Mouse (Mus musculus) limb, embryonic 12.5 days (tissue): ENCODE measurements around the gene Vgf. TPM values are rescaled to one million over a fixed set of nuclear protein-coding genes. Genes with fewer than 3 reads are reported as not detected.

Experiments
- ATAC-seq: fragments of 200-750 bp; cut with Nextera tagmentation; 2 replicates; pipeline ENCODE4 v1.8.0; 2017; ENCODE audit warnings: low read depth, moderate TSS enrichment; ENCODE audit not compliant: insufficient number of reproducible peaks, insufficient read depth, low FRiP score, low TSS enrichment
- H3K27ac ChIP-seq: fragments of 300-500 bp; sonication (generic); 2 replicates; pipeline ENCODE4 v1.5.1; 2016; ENCODE audit warnings: mild to moderate bottlenecking, moderate library complexity
- H3K27me3 ChIP-seq: fragments of 300-500 bp; sonication (generic); 2 replicates; pipeline ENCODE4 v1.6.1; 2016; ENCODE audit warnings: mild to moderate bottlenecking, moderate library complexity
- H3K36me3 ChIP-seq: fragments of 300-500 bp; sonication (generic); 2 replicates; pipeline ENCODE4 v1.6.1; 2016; ENCODE audit warnings: mild to moderate bottlenecking, moderate library complexity
- H3K4me1 ChIP-seq: fragments of 300-500 bp; sonication (generic); replicated peaks from 2 replicates; pipeline ENCODE4 v1.6.1; 2016
- H3K4me2 ChIP-seq: fragments of 300-500 bp; sonication (generic); 2 replicates; pipeline ENCODE4 v1.6.1; 2016; ENCODE audit warnings: mild to moderate bottlenecking, moderate library complexity
- H3K4me3 ChIP-seq: fragments of 300-500 bp; sonication (generic); replicated peaks from 2 replicates; pipeline ENCODE4 v1.5.1; 2016; ENCODE audit warnings: mild to moderate bottlenecking
- H3K9ac ChIP-seq: fragments of 300-500 bp; sonication (generic); replicated peaks from 2 replicates; pipeline ENCODE4 v1.6.1; 2016; ENCODE audit warnings: mild to moderate bottlenecking, moderate library complexity
- H3K9me3 ChIP-seq: fragments of 300-500 bp; sonication (generic); 2 replicates; pipeline ENCODE4 v1.6.1; 2016; ENCODE audit warnings: mild to moderate bottlenecking, moderate library complexity
- WGBS: fragments of 180-500 bp; shearing (Covaris S2); methylation state at CpG from one replicate; pipeline ENCODE4 v1.1.7; 2016; 5-methylcytosine and 5-hydroxymethylcytosine counted together
- polyA plus RNA-seq: library from polyadenylated mRNA; unstranded; fragments of >200 nt; fragmentation: Nextera tagmentation; extraction: Ambion mirVana; gene quantifications from 2 replicates; pipeline ENCODE4 v1.2.1, GENCODE M21; 2016

Gene Vgf
- 0.09 and 0.25 TPM in 2 replicates for polyA plus RNA-seq

- H3K4me1 ChIP-seq, result peaks cover 18% of the 10 kb centered on the region
- no peak within 1 kb of the TSS for H3K27ac ChIP-seq
- H3K4me3 ChIP-seq, result no peak within 1 kb of the TSS
- H3K9me3 ChIP-seq, result no peaks in the 10 kb centered on the region
- no peaks in the 10 kb centered on the region for H3K36me3 ChIP-seq
- H3K27me3 ChIP-seq, result peaks cover 73% of the 10 kb centered on the region
- H3K9ac ChIP-seq, result no peak within 1 kb of the TSS
- no peak for ATAC-seq
- WGBS, result 22% methylated on average over 4 of the region's 4 CpGs
- no peak within 1 kb of the TSS for H3K4me2 ChIP-seq
These were observed at the start of gene Vgf for GRCm38 (mm10) chr5:137026092-137026491. Vgf (plus strand) TSS chr5:137026392.

DNA sequence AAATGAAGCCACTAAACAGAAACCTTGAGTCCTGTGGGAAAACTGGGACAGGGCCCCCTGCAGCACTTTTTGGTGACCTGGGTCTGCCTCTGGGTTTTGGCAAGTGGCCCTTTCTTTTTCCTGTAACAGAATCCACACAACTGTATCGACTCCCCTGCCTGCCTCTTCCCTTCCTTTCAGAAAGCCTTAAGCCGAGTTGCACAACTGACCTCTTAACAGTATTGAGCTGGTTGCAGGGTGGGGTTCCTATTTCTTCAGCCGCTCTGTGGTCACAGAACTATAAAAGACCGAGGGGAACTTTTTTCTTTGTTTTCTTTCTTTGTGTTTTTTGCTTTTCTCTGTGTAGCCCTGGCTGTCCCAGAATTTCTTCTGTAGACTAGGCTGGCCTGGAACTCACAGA lies 48.4 kb upstream of the Vgf start:
- H3K36me3 ChIP-seq, result peaks cover 22% of the 10 kb centered on the region
- no peak for ATAC-seq
- H3K4me2 ChIP-seq, result no peak overlapping the region
- WGBS, result 84% methylated on average over 4 of the region's 4 CpGs
- H3K9me3 ChIP-seq, result no peaks in the 10 kb centered on the region
- no peaks in the 10 kb centered on the region for H3K27me3 ChIP-seq
- H3K4me1 ChIP-seq, result no peaks in the 10 kb centered on the region
- no peak overlapping the region for H3K9ac ChIP-seq
- H3K27ac ChIP-seq, result no peak overlapping the region
- no peak overlapping the region for H3K4me3 ChIP-seq

DNA sequence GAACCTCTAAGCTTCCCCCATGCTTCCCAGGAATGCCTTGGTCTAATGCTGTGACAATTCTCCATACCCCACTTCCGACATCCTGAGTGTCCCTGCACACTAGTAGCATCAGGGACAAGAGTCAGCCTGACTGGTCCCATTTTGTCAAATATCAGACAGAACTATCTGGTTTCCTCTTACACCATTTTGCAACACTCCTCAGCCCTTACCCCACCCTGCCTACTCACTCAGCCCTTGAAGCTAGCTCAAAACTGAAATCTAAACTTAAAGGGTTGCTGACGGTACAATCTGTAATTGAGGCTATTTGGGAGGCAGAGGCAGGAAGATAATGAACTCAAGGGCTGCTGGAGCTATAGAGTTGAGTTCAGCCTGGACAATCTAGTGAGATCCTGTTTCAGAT lies 46.4 kb upstream of the Vgf start:
- Histone ChIP-seq H3K9me3 (no peaks in the 10 kb centered on the region), H3K4me1 (no peaks in the 10 kb centered on the region), H3K27me3 (no peaks in the 10 kb centered on the region), H3K36me3 (peaks cover 39% of the 10 kb centered on the region), H3K4me3 (no peak overlapping the region), H3K27ac (no peak overlapping the region), H3K4me2 (no peak overlapping the region), H3K9ac (no peak overlapping the region)
- ATAC-seq, result no peak
- WGBS, result 68% methylated on average over 2 of the region's 2 CpGs

DNA sequence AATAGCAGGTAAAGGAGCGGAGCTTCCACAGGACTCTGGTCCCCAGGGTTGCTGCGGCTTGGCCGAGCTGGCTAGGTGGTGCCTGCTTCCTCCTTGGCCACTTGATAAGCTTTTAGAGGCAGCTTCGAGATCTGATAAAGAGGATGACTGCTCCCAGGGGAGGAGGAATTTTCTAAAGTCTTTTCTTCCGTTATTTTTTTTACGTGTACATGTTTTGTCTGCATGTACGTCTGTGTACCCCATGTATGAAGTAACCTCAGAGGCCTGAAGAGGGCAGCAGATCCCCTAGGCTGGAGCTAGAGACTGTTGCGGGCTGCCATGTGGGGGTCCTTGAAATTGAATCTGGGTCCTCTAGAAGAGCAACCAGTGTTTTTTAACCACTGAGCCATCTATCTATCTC lies 45.2 kb upstream of the Vgf start:
- H3K27me3 ChIP-seq, result no peaks in the 10 kb centered on the region
- H3K4me2 ChIP-seq, result no peak overlapping the region
- no peaks in the 10 kb centered on the region for H3K9me3 ChIP-seq
- H3K27ac ChIP-seq, result no peak overlapping the region
- H3K4me1 ChIP-seq, result peaks cover 1% of the 10 kb centered on the region
- peaks cover 41% of the 10 kb centered on the region for H3K36me3 ChIP-seq
- no peak for ATAC-seq
- WGBS, result 90% methylated on average over 8 of the region's 8 CpGs
- no peak overlapping the region for H3K9ac ChIP-seq
- H3K4me3 ChIP-seq, result no peak overlapping the region

DNA sequence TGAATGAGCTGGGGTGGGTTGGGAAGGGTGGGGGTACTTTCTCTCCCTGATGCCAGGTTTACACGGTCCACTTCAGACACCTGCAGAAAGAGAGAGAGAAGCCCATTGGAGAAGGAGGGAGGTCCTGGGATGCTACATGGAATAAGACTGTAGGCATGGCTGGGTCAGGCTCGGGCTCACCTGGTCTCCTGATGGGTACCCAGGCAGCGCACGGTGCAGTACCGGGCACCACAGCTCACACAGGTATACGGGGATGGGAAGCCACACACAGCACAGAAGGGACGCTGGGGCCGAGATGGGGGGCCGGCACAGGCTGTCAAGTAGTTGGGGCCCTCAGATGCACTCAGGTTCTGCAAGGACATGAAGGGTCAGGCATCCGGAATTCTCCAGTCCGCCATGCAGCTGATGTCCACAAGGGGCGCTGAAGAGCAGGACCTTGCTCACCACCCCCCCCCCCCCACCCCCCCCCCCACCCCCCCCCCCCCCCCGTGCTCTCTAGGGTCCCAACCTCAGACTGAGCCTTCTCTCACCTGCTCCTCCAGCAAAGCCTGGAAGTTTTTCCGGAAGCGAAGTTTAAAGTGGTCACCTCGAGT lies 43.8 kb upstream of the Vgf start:
- Histone ChIP-seq H3K4me2 (no peak overlapping the region), H3K36me3 (peaks cover 41% of the 10 kb centered on the region), H3K27ac (no peak overlapping the region), H3K4me3 (no peak overlapping the region), H3K9me3 (no peaks in the 10 kb centered on the region), H3K27me3 (no peaks in the 10 kb centered on the region), H3K4me1 (peaks cover 5% of the 10 kb centered on the region), H3K9ac (no peak overlapping the region)
- WGBS, result 59% methylated on average over 14 of the region's 16 CpGs
- no peak for ATAC-seq

DNA sequence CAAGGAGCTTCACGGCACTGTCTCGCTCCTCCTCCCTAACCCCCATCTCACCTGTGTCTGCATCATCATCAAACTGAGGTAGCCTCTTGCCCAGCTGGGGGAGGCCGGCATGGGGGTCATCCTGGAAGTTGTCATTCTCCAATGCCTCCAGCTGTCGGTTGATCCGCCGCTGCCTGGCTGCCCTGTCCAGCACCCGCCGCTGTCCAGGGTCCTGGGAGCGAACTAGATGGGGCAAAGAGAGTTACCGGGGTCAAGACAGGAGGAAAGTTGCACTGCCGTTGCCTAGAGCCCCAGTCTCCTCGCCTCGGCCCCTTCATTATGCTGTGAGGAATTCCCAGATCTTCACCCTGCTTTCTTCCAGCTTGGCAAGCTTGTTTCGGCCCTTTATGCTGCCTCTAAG lies 41.4 kb upstream of the Vgf start:
- Histone ChIP-seq H3K9ac (no peak overlapping the region), H3K4me2 (no peak overlapping the region), H3K9me3 (no peaks in the 10 kb centered on the region), H3K36me3 (peaks cover 54% of the 10 kb centered on the region), H3K27ac (no peak overlapping the region), H3K27me3 (no peaks in the 10 kb centered on the region), H3K4me3 (no peak overlapping the region), H3K4me1 (peaks cover 15% of the 10 kb centered on the region)
- ATAC-seq, result no peak
- 47% methylated on average over 14 of the region's 14 CpGs for WGBS

GRCm38 (mm10) chr5:136986695-136987137 lies 39.5 kb upstream of the Vgf start, which contains the start of gene Plod3:
Plod3 (plus strand) TSS chr5:136987019.
- no peaks in the 10 kb centered on the region for H3K9me3 ChIP-seq
- H3K27ac ChIP-seq, result peak within 1 kb of the TSS; percentile 99
- H3K9ac ChIP-seq, result peak within 1 kb of the TSS; percentile 96
- H3K4me2 ChIP-seq, result peak within 1 kb of the TSS; percentile 87
- H3K36me3 ChIP-seq, result peaks cover 58% of the 10 kb centered on the region
- H3K4me3 ChIP-seq, result peak within 1 kb of the TSS; percentile 87
- H3K4me1 ChIP-seq, result peaks cover 15% of the 10 kb centered on the region
- WGBS, result under 1% methylated on average over 26 of the region's 26 CpGs
- no peaks in the 10 kb centered on the region for H3K27me3 ChIP-seq
- ATAC-seq, result peak; percentile 82

- Histone ChIP-seq H3K9ac (peak overlapping the region; percentile 96), H3K27me3 (no peaks in the 10 kb centered on the region), H3K4me1 (peaks cover 15% of the 10 kb centered on the region), H3K4me2 (peak overlapping the region; percentile 87), H3K4me3 (peak overlapping the region; percentile 87), H3K9me3 (no peaks in the 10 kb centered on the region), H3K36me3 (peaks cover 58% of the 10 kb centered on the region), H3K27ac (peak overlapping the region; percentile 99)
- ATAC-seq, result peak; percentile 60
- WGBS, result under 1% methylated on average over 67 of the region's 67 CpGs
These were observed 38.9 kb upstream of the Vgf start for GRCm38 (mm10) chr5:136987138-136987933.

DNA sequence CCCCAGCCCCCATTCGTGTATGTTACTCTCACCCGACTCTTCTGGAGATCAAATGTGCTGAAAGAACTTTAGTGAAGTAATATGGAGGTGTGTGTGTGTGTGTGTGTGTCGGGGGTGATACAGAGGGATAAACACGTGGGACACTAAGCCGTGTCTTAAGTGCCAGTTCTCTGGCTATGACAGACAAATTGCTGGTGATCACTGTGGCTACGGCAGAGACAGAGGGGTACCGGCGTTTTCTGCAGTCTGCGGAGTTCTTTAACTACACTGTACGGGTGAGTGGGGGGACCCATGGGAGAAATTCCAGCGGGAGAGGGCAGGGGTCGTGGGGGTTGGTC lies 38.3 kb upstream of the Vgf start, which contains the start of gene Znhit1:
Gene Znhit1, minus strand, starts transcription at position 88 of the 338 bp plus-strand sequence.
- H3K27ac ChIP-seq, result peak within 1 kb of the TSS; percentile 99
- H3K36me3 ChIP-seq, result peaks cover 62% of the 10 kb centered on the region
- peaks cover 15% of the 10 kb centered on the region for H3K4me1 ChIP-seq
- ATAC-seq, result 0 out of 2 replicates have a peak, but pooled peaks have one; percentile 5
- H3K4me2 ChIP-seq, result peak within 1 kb of the TSS; percentile 87
- no peaks in the 10 kb centered on the region for H3K27me3 ChIP-seq
- H3K9ac ChIP-seq, result peak within 1 kb of the TSS; percentile 96
- H3K4me3 ChIP-seq, result peak within 1 kb of the TSS; percentile 87
- no peaks in the 10 kb centered on the region for H3K9me3 ChIP-seq
- 10% methylated on average over 12 of the region's 12 CpGs for WGBS

- H3K27ac ChIP-seq, result no peak overlapping the region
- H3K36me3 ChIP-seq, result peaks cover 63% of the 10 kb centered on the region
- peaks cover 15% of the 10 kb centered on the region for H3K4me1 ChIP-seq
- no peak for ATAC-seq
- no peaks in the 10 kb centered on the region for H3K9me3 ChIP-seq
- H3K4me2 ChIP-seq, result peak overlapping the region; percentile 87
- no peaks in the 10 kb centered on the region for H3K27me3 ChIP-seq
- peak overlapping the region; percentile 96 for H3K9ac ChIP-seq
- peak overlapping the region; percentile 87 for H3K4me3 ChIP-seq
- WGBS, result 85% methylated on average over 7 of the region's 7 CpGs
These were observed 37.8 kb upstream of the Vgf start for GRCm38 (mm10) chr5:136988420-136988819.

DNA sequence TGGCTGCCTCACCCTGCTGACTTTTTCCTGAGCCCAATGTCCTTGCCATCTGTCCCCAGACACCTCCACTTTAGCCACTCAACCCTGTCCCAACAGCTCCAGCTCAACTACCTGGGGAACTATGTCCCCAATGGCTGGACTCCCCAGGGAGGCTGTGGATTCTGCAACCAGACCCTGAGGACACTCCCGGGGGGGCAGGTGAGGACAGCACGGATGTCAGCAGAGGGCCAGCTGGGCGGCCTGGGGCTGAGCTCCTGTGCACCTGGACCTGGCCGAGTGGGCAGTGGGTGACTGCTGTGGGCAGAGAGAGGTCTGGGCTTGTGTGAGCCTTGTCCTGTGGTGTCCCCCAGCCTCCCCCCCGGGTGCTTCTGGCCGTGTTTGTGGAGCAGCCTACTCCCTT lies 36.4 kb upstream of the Vgf start:
- H3K4me1 ChIP-seq, result peaks cover 15% of the 10 kb centered on the region
- H3K27me3 ChIP-seq, result no peaks in the 10 kb centered on the region
- WGBS, result 94% methylated on average over 6 of the region's 6 CpGs
- no peak overlapping the region for H3K4me2 ChIP-seq
- ATAC-seq, result no peak
- H3K9me3 ChIP-seq, result no peaks in the 10 kb centered on the region
- H3K4me3 ChIP-seq, result no peak overlapping the region
- peaks cover 64% of the 10 kb centered on the region for H3K36me3 ChIP-seq
- H3K9ac ChIP-seq, result no peak overlapping the region
- H3K27ac ChIP-seq, result no peak overlapping the region
